Mouse (Mus musculus) bone marrow macrophage, adult 2 months (primary cell): ENCODE data around the gene Dennd1a.

ENCODE experiments used
- CTCF ChIP-seq: IDR thresholded peaks from 2 replicates; pipeline ENCODE4 v1.5.1; 2012; ENCODE audit warnings: low read depth, mild to moderate bottlenecking, low read length, moderate library complexity
- POLR2A ChIP-seq: IDR thresholded peaks from 2 replicates; pipeline ENCODE4 v1.6.1; 2012; ENCODE audit warnings: mild to moderate bottlenecking, low read depth, low read length, borderline replicate concordance

DNA sequence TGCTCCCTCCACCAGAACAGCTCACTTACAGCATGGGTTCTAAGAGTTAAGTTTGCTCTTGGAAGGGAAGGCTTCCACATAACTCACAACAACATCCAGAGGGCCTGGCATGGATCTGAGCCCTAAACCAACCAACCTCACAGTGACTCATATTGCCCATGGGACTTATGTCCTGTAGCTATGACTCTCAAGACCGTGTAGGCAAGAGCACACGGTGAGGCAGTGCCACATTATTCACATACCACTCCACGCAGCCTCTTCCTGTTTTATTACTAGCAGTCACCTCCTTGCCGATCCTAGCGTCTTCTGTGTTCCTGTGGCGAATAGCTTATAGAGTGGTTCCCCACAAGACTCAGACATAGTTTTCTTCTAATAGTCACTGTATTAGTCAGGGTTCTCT is 537.9 kb downstream of the Dennd1a start:
- TF ChIP-seq POLR2A: no peak
- no peak for TF ChIP-seq CTCF
